In the genomic region with DNA sequence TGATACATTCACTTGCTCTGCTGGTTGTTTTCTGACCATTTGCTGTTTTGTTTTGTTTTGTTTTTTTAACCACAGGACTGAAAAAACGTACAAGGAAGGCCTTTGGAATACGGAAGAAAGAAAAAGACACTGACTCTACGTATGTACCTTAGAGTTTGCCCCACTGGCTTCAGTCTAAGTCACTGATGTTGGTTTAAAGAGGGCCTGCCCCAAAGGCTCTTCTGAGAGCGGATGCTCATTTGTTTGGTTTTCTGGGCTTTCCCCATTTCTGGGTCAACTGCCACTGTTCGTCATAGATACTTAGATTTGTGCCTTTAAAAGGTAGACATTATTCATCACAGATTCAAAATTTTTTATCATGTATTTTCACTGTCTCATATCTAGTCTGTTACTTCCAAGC, we compare ENCODE assay signal across 19 mouse cellular contexts.
"Had no signal": no experiment of that assay in that cellular context is flagged by ENCODE, and none has a peak within 500 bp of the region (broad histone marks: within the 10 kb centered on the region; RNA-seq: fewer than 3 reads in every experiment).

No protein-coding gene starts in this region.

- H3K27me3 ChIP-seq: heart, embryonic 12.5 days; hindbrain, embryonic 12.5 days; intestine, embryonic 15.5 days; limb, embryonic 13.5 days; limb, embryonic 15.5 days; liver, embryonic 13.5 days; liver, embryonic 15.5 days had no signal

- H3K9ac ChIP-seq: heart, embryonic 12.5 days; hindbrain, embryonic 12.5 days; hindbrain, embryonic 14.5 days; intestine, embryonic 15.5 days; limb, embryonic 13.5 days; limb, embryonic 15.5 days; liver, embryonic 13.5 days; liver, embryonic 15.5 days had no signal

- H3K4me1 ChIP-seq: heart, embryonic 10.5 days; heart, embryonic 12.5 days; intestine, embryonic 15.5 days; limb, embryonic 13.5 days; limb, embryonic 15.5 days; liver, embryonic 13.5 days; liver, embryonic 15.5 days had no signal

- H3K9me3 ChIP-seq: heart, embryonic 10.5 days; heart, embryonic 12.5 days; hindbrain, embryonic 10.5 days; hindbrain, embryonic 12.5 days; intestine, embryonic 15.5 days; limb, embryonic 13.5 days; limb, embryonic 15.5 days; liver, embryonic 13.5 days; liver, embryonic 15.5 days had no signal

- DNase-seq: heart, postnatal 4 days; kidney, adult 18-20 months; kidney, adult 8-10 months; kidney, postnatal 10 days; kidney, postnatal 25 days; layer of hippocampus, postnatal 36 days; left cerebral cortex, postnatal 4 days; liver, embryonic 13.5 days had no signal

- H3K4me3 ChIP-seq: heart, embryonic 10.5 days; heart, embryonic 12.5 days; hindbrain, embryonic 10.5 days; hindbrain, embryonic 12.5 days; intestine, embryonic 15.5 days; layer of hippocampus, adult 2 months; limb, embryonic 13.5 days; limb, embryonic 15.5 days; liver, embryonic 13.5 days; liver, embryonic 15.5 days had no signal

- H3K27ac ChIP-seq: heart, embryonic 10.5 days; hindbrain, embryonic 10.5 days; hindbrain, embryonic 12.5 days; hindbrain, embryonic 14.5 days; intestine, embryonic 15.5 days; limb, embryonic 13.5 days; limb, embryonic 15.5 days; liver, embryonic 13.5 days; liver, embryonic 15.5 days had no signal

- H3K4me2 ChIP-seq: heart, embryonic 12.5 days; hindbrain, embryonic 12.5 days; hindbrain, embryonic 14.5 days; intestine, embryonic 15.5 days; limb, embryonic 13.5 days; limb, embryonic 15.5 days; liver, embryonic 11.5 days; liver, embryonic 13.5 days; liver, embryonic 15.5 days had no signal

- H3K36me3 ChIP-seq: heart, embryonic 10.5 days; heart, embryonic 12.5 days; hindbrain, embryonic 10.5 days; hindbrain, embryonic 12.5 days; intestine, embryonic 15.5 days; limb, embryonic 13.5 days; limb, embryonic 15.5 days; liver, embryonic 13.5 days; liver, embryonic 15.5 days had no signal
